Mouse (Mus musculus) 3134 (cell line): Measurements from ENCODE around the gene Dand5.

Experiments
- DNase-seq: peaks from one replicate; pipeline ENCODE4 v3.0.0-alpha.2; 2011; ENCODE audit warnings: low spot score; ENCODE audit not compliant: insufficient read length; ENCODE audit errors: extremely low read depth

Gene Dand5

GRCm38 (mm10) chr8:84822723-84823122, at the start of gene Dand5:
TSS of gene Dand5 (minus strand) at chr8:84822823.
- no peak for DNase-seq

DNA sequence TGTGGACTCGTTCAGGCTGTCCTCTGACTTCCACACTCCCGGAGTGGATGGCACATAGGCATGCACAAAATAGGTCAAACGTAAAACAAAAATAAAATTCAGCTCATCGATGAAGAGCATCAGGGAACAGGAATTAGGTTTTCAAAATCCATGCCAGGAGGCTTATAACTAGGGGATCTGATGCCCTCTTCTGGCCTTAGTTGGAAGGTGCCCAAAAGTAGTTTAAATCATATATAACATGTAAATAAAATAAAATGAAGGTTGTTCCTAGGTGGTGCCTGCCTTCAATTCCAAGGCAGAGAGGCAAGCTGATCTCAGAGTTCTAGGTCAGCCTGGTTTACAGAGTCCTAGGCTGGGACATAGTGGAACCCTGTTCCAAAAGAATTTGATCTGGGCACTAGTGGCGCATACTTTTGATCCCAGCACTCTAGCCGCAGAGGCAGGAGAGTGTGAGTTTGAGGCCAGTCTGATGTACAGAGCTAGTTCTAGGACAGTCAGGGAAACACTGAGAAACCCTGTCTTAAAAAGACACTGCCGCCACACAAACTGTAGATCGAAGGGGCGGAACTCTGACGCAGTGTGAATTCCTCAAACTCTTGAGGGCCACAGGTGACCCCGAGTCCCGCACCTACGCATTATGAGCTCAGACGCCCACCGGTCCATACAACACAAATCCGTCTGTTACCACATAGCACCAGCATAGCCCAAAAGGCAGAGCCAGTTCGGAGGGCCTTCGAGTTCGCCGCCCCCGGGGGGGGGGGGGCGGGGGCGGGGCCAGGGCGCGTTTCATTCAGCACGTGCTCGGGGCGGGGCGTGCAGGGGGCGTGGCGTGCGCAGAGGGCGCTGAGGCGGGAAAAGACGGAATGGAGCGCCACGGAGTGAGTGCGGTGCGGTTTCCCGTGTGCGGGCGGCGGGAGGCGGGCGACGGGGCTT, 49.0 kb upstream of the Dand5 start, which contains the start of gene Syce2:
Gene Syce2 (plus strand): TSS at position 736 of the 933 bp plus-strand sequence.
- DNase-seq = no peak

- DNase-seq = peak; percentile 90
Measured at GRCm38 (mm10) chr8:84856864-84857441, 34.3 kb upstream of the Dand5 start, which contains the start of gene Farsa. TSS of gene Farsa (plus strand) at chr8:84856989.

GRCm38 (mm10) chr8:84856434-84856833, 33.8 kb upstream of the Dand5 start:
- no peak for DNase-seq

- no peak for DNase-seq
Measured at GRCm38 (mm10) chr8:84847684-84848435, 25.2 kb upstream of the Dand5 start.

DNA sequence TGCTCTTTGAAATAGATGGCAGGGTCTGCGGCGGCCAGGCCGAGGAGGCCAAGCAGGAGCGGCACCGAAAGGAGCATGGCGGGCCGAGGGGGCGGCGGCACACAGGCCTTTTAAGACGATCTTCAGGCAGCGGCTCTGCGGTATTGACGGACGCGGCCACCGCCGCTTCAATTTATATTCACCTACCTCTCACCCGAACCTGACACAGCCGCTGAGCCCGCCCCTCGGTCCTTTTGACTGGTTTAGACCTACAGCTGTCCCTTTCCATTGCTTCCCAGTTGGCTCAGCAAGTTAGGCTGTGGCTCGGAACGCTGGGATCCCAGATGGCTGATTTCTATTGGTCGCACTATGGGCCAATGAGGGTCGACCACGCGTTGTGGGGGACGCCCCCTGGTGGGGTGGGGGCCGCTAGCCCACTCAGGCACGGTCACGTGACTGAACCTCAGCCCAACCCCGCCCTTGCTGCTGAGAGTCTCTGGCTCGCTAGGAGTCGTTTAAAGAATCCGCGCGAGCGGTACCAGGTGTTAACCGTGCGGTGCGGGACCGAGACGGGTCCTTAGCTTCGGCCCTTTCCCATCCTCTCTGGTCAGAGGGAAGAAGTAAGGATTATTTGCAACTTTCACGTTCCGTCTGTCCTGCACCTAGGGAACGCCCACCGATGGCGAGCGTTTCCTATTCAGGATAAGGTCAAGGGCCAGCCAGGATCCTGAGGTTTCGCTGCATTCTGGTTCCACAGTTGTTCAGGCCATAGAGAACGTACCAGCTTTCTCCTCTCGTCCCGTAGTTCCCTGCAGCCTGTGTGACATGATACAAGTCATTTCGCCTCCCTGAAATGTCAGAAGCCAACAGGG, 24.3 kb upstream of the Dand5 start, which contains the start of gene Calr:
Gene Calr (minus strand): TSS at position 213 of the 851 bp plus-strand sequence.
- peak; percentile 99 for DNase-seq

DNA sequence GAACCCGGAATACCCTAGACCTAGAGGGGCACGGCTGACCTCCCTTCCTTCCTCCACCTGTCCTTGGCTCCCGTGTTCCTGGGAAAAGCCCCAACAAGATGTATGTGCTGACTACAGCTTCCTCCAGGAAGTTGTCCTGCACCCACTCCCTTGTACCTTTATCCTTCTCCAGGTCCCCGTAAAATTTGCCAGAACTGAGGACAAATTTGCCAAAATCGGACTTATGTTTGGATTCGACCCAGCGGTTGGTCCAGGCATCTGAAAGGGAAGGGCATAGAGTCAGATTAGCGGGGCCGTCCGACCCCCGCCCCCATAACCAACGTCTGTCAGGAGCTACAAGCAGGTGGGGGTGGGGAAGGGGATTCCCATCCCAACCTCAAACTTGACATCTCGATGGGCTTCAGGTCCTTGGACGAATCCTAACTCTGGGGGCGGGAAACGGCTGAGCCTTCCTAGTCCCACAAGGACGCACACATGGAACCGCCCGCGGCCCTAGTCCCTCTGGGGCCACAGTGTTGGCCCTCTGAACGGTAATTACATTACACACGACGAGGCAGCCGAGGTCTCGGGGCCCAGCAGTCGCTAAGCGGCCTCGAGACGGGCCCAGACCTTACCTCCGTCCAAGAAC, 23.6 kb upstream of the Dand5 start:
- DNase-seq = no peak

DNA sequence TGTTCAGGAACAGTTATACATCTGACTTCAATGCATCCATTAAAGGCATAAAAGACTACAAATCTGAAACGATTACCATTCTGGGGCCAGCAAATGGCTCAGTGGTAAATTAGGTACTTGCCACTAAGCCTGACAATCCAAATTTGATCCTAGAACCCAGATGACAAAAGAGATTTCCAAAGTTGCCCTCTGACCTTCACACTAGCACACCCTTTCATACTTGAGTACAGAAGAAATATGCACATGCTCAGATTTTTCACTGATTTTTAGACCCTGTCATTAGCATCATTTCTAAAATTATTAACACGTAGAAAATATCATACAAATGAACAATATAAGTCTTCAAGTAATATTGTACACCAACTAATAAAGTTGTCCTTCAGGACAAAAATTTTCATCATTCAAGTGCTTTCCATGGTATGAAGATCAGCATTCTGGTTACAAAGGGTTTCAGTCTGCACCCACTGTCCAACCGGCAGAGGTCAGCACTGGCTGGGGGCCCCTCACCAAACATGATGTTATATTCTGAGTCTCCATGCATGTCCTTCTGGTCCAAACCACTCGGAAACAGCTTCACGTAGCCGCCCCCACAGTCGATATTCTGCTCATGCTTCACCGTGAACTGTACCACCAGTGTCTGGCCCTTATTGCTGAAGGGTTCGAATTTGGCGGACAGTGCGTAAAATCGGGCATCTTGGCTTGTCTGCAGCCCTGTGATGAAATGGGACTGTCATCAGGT, 22.9 kb upstream of the Dand5 start:
- DNase-seq = peak; percentile 21

- DNase-seq = no peak
Measured at GRCm38 (mm10) chr8:84844397-84845070, 21.9 kb upstream of the Dand5 start.

DNA sequence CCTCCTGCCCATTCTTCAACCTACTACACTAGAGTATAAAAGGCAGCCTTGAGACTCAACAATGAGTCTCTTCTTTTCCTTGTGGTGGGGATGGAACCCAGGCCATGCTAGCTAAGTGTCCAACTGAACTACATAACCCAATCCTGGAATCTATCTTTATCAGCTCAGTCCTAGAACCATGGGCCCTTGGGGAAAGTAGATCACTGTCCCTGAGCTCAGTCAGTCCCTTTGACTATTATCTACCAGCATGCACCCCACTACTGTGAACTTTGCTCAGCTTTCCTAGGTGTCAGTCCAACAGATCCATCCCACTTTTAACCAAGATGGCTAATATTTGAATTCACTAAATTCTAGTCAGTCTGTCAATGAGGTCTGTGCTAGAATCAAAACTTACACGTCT, 18.9 kb upstream of the Dand5 start:
- DNase-seq = no peak

GRCm38 (mm10) chr8:84840248-84840999, 17.8 kb upstream of the Dand5 start, which contains the start of gene Rad23a:
TSS of gene Rad23a (minus strand) at chr8:84840665.
- peak; percentile 95 for DNase-seq

DNA sequence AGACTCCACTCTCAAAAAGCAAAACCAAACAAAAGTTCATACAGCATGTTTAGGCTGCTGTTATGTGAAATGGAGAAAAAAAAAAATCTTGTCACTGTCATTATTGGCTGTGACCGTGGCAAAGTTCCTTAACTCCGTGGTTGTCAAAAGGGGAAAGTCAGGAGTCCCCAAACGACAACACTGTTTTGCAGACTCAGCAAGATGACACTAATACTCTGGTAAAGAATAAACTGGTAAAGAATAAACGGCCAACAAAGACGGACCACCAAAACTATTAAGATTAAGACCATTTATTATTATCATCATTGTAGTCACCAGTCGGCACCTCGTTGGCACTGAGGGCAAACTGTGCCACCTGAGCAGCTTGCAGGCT, 17.2 kb upstream of the Dand5 start:
- no peak for DNase-seq

- no peak for DNase-seq
Measured at GRCm38 (mm10) chr8:84839411-84839810, 16.8 kb upstream of the Dand5 start.

GRCm38 (mm10) chr8:84838513-84838912, 15.9 kb upstream of the Dand5 start:
- no peak for DNase-seq

GRCm38 (mm10) chr8:84837912-84838470, 15.4 kb upstream of the Dand5 start:
- DNase-seq = no peak

GRCm38 (mm10) chr8:84837149-84837911, 14.7 kb upstream of the Dand5 start:
- DNase-seq = no peak
